Mouse (Mus musculus) yolk sac, embryonic 10.5 days (tissue): ENCODE results near the gene Gfm2.
A peak's percentile ranks its signal among the peaks of the same experiment; 100 is the strongest.

Source experiments
- DNase-seq: peaks from one replicate; pipeline ENCODE4 v3.0.0-alpha.2; 2017; ENCODE audit warnings: low spot score

Gene Gfm2

GRCm38 (mm10) chr13:97187693-97188092 is 50.0 kb downstream of the Gfm2 start:
- no peak for DNase-seq

GRCm38 (mm10) chr13:97192649-97193048 is 54.9 kb downstream of the Gfm2 start:
- DNase-seq = no peak

- no peak for DNase-seq
Observed at GRCm38 (mm10) chr13:97193420-97193819, 55.7 kb downstream of the Gfm2 start.

GRCm38 (mm10) chr13:97196186-97196924 is 58.6 kb downstream of the Gfm2 start:
- no peak for DNase-seq

GRCm38 (mm10) chr13:97196925-97197218 is 59.1 kb downstream of the Gfm2 start:
- no peak for DNase-seq

- DNase-seq = peak; percentile 95
Observed at GRCm38 (mm10) chr13:97197932-97198562, 60.3 kb downstream of the Gfm2 start, which contains the start of gene Hexb. Gene Hexb, minus strand, starts transcription at chr13:97198357.

- no peak for DNase-seq
Observed at GRCm38 (mm10) chr13:97199123-97199522, 61.4 kb downstream of the Gfm2 start.

- DNase-seq = no peak
Observed at GRCm38 (mm10) chr13:97201076-97201475, 63.3 kb downstream of the Gfm2 start.

- no peak for DNase-seq
Observed at GRCm38 (mm10) chr13:97201896-97202295, 64.2 kb downstream of the Gfm2 start.

- peak; percentile 84 for DNase-seq
Observed at GRCm38 (mm10) chr13:97205052-97205701, 67.4 kb downstream of the Gfm2 start.

GRCm38 (mm10) chr13:97206046-97206445 is 68.3 kb downstream of the Gfm2 start:
- no peak for DNase-seq

- DNase-seq = no peak
Observed at GRCm38 (mm10) chr13:97207472-97208111, 69.9 kb downstream of the Gfm2 start.

GRCm38 (mm10) chr13:97208112-97208478 is 70.4 kb downstream of the Gfm2 start:
- no peak for DNase-seq

GRCm38 (mm10) chr13:97208500-97209010 is 70.8 kb downstream of the Gfm2 start:
- DNase-seq = no peak

- no peak for DNase-seq
Observed at GRCm38 (mm10) chr13:97214583-97215268, 77.0 kb downstream of the Gfm2 start.

GRCm38 (mm10) chr13:97215563-97215962 is 77.8 kb downstream of the Gfm2 start:
- no peak for DNase-seq

- DNase-seq = no peak
Observed at GRCm38 (mm10) chr13:97216196-97216595, 78.5 kb downstream of the Gfm2 start.

- DNase-seq = no peak
Observed at GRCm38 (mm10) chr13:97220022-97220421, 82.3 kb downstream of the Gfm2 start.

GRCm38 (mm10) chr13:97223856-97224255 is 86.1 kb downstream of the Gfm2 start:
- no peak for DNase-seq

GRCm38 (mm10) chr13:97224341-97224982 is 86.7 kb downstream of the Gfm2 start:
- peak; percentile 85 for DNase-seq

GRCm38 (mm10) chr13:97225130-97225529 is 87.4 kb downstream of the Gfm2 start:
- no peak for DNase-seq

- no peak for DNase-seq
Observed at GRCm38 (mm10) chr13:97227795-97228194, 90.1 kb downstream of the Gfm2 start.
